Comparison of ENCODE assay signal across 16 mouse cellular contexts in genomic region chr6:119064430-119064829, GRCm38 (mm10).
"Had no signal": no experiment of that assay in that cellular context is flagged by ENCODE, and none has a peak within 500 bp of the region (broad histone marks: within the 10 kb centered on the region; RNA-seq: fewer than 3 reads in every experiment).

No protein-coding gene starts in this region.

- ATAC-seq: lung, postnatal 0 days; midbrain, embryonic 13.5 days; midbrain, embryonic 15.5 days had no signal

- H3K4me1 ChIP-seq: megakaryocyte, embryonic 14.5 days; neural tube, embryonic 12.5 days; stomach, embryonic 15.5 days had no signal

- H3K27ac ChIP-seq: lung, embryonic 15.5 days; macrophage; midbrain, embryonic 13.5 days; midbrain, embryonic 15.5 days; neural tube, embryonic 12.5 days; stomach, embryonic 15.5 days; stomach, postnatal 0 days had no signal

- H3K4me2 ChIP-seq: lung, embryonic 15.5 days; midbrain, embryonic 11.5 days; midbrain, embryonic 13.5 days; midbrain, embryonic 15.5 days; neural tube, embryonic 12.5 days; stomach, embryonic 15.5 days had no signal

- H3K27me3 ChIP-seq: lung, embryonic 15.5 days; midbrain, embryonic 13.5 days; midbrain, embryonic 15.5 days; neural tube, embryonic 12.5 days; stomach, embryonic 15.5 days had no signal

- H3K9ac ChIP-seq: lung, embryonic 15.5 days; midbrain, embryonic 13.5 days; midbrain, embryonic 15.5 days; neural tube, embryonic 12.5 days; stomach, embryonic 15.5 days had no signal

- H3K36me3 ChIP-seq: lung, embryonic 15.5 days; midbrain, embryonic 13.5 days; midbrain, embryonic 15.5 days; neural tube, embryonic 12.5 days; stomach, embryonic 15.5 days had no signal

- H3K4me3 ChIP-seq: lung, embryonic 15.5 days; megakaryocyte, embryonic 14.5 days; midbrain, embryonic 13.5 days; midbrain, embryonic 15.5 days; neural tube, embryonic 12.5 days; stomach, embryonic 15.5 days had no signal

- DNase-seq: lung, postnatal 14 days; lung, postnatal 36 days; right cerebral cortex, postnatal 14 days; thymus, adult 2 months; thymus, postnatal 25 days; thymus, postnatal 4 days had no signal

- H3K9me3 ChIP-seq: lung, embryonic 15.5 days; megakaryocyte, embryonic 14.5 days; midbrain, embryonic 13.5 days; midbrain, embryonic 15.5 days; neural tube, embryonic 12.5 days; stomach, embryonic 15.5 days had no signal
